Mouse (Mus musculus): ENCODE data around the gene Pramef25.
"Not testable (repeated sequence)": the region's sequence is repeated elsewhere in the genome, so short reads cannot be mapped to it uniquely, and the experiment has no call there.

The Pramef25 gene

DNA sequence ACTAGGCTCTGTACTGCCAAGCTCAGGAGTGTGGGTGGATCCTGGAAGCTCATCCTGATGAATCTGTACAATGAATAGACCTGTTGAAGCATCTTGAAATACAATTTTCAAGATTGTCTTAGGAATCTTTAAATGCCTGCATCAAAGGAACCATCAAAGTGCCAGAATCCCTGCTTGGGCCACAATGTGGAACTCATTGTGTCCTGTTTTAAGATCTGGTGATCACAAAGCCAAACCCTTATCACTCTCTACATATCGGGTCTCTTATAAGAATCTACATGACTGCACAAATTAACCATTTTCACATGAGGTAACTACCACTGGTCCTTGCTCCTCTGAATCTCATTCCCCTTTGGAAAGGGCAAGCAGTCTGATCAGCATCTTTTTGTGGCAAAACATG is at the start of gene Pramef25:
TSS of gene Pramef25 (minus strand) at position 101 of the 400 bp plus-strand sequence.
- DNase-seq (ENCODE audit: low read depth) = not testable (repeated sequence)

GRCm38 (mm10) chr4:143994269-143994668 is 43.5 kb upstream of the Pramef25 start, which contains the start of gene Pramef17:
Gene Pramef17 (minus strand): TSS chr4:143994369.
- DNase-seq (ENCODE audit: low read depth) = not testable (repeated sequence)

GRCm38 (mm10) chr4:143988126-143988525 is 37.3 kb upstream of the Pramef25 start:
- DNase-seq (ENCODE audit: low read depth) = not testable (repeated sequence)

DNA sequence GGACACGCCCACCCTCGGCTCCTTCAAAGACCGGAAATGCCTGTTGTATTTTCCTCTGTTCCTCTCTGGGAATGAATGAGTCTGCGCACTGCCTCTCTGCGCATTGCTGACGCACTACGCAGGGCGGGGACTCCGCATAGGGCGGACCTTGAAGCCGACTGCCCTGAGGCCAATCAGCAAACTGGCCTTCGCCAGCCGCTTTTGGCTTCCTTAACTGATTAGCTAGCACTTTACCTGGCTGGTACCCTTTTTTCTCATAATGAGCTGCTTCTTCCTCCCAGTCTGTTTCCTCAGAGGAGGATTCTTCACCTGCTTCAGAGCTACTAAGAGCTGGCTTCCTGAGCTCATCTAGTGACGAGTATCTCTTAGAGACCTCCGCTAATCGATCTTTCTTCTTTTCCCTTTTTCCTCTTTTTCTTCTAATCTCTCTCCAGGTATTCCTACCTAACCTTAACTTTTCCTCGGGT is 36.7 kb upstream of the Pramef25 start:
- DNase-seq (ENCODE audit: low read depth) = not testable (repeated sequence)

- not testable (repeated sequence) for DNase-seq (ENCODE audit: low read depth)
These were observed 34.9 kb upstream of the Pramef25 start for GRCm38 (mm10) chr4:143985733-143986132.

GRCm38 (mm10) chr4:143985165-143985564 is 34.3 kb upstream of the Pramef25 start:
- not testable (repeated sequence) for DNase-seq (ENCODE audit: low read depth)

DNA sequence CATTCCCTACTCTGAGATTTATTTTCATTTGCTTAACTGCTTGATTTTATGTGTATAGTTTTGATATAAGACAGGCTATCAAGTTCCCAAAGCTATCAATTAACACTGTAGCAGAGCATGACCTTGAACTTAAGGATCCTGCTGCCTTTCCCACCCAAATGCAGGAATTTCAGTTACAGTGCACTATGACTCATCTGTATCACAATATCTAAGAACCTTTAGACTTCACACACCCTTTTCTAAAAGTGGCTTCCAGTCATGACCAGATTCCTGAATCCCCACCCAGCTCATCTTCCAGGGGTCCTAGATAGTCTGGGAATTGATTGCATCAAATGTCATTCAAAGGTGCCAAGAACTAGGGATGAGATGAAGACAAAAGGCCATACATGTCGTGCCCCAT is 32.6 kb upstream of the Pramef25 start:
- not testable (repeated sequence) for DNase-seq (ENCODE audit: low read depth)

GRCm38 (mm10) chr4:143966850-143967249 is 16.0 kb upstream of the Pramef25 start, which contains the start of gene Gm13101:
Gene Gm13101 (minus strand): TSS chr4:143966950.
- not testable (repeated sequence) for DNase-seq (ENCODE audit: low read depth)

GRCm38 (mm10) chr4:143900280-143900679 is 50.5 kb downstream of the Pramef25 start, which contains the start of gene Pramef6:
Gene Pramef6 (minus strand): TSS chr4:143900380.
- DNase-seq (ENCODE audit: low read depth) = not testable (repeated sequence)

Data from fibroblast of lung, adult 2 months (primary cell).